In genomic region chr8:123634395-123635131, GRCm38 (mm10) we compare ENCODE assay signal across 11 mouse cellular contexts. TPM values are rescaled to one million over a fixed set of nuclear protein-coding genes. Genes with fewer than 3 reads are reported as not detected.
DNase-seq lines count a peak whose midpoint lies in the region; ATAC-seq and TF ChIP-seq lines count a peak whose summit lies in the region.
"Had no signal": no experiment of that assay in that cellular context is flagged by ENCODE, and none has a peak within 500 bp of the region (broad histone marks: within the 10 kb centered on the region; RNA-seq: fewer than 3 reads in every experiment).

No protein-coding gene starts in this region.

- TF ChIP-seq CTCF in layer of hippocampus, adult 2 months (conservative IDR thresholded peaks at IDR 0.05): peak; percentile 60

- ATAC-seq in frontal cortex, adult (ENCODE audit: low TSS enrichment): peak; percentile 50; the same call in 1 of the 2 replicates

- peak overlapping the region; percentile 72; the same call in 1 of the 2 replicates for H3K27ac ChIP-seq in layer of hippocampus, adult 2 months
- H3K27ac ChIP-seq: limb, embryonic 12.5 days; lung, embryonic 15.5 days had no signal

- no peak for DNase-seq in frontal cortex, postnatal 25 days (ENCODE audit: low spot score in 2 of 2)
- DNase-seq in layer of hippocampus, adult 2 months (ENCODE audit: low spot score in 2 of 2): peak; percentile 8 to 26
- no peak for DNase-seq in layer of hippocampus, adult 9-10 months (ENCODE audit: low spot score)
- peak; percentile 69 for DNase-seq in MN1 (ENCODE audit: low spot score)
- DNase-seq in skeletal muscle tissue, adult 2 months (ENCODE audit: low read depth, low spot score): peak; percentile 29
- DNase-seq in layer of hippocampus, adult 11-12 months (ENCODE audit: low spot score): no peak
- DNase-seq in cerebellum, postnatal 14 days: no peak
- DNase-seq: midbrain, embryonic 14.5 days had no signal

- no peak overlapping the region for H3K4me3 ChIP-seq in layer of hippocampus, adult 2 months
- H3K4me3 ChIP-seq: limb, embryonic 12.5 days; lung, embryonic 15.5 days had no signal

RNA-seq across cellular contexts. Expression of gene Rhou, which starts 19.2 kb away (rescaled TPM):
- 10 to 100 TPM; 43.9 to 44.7 TPM for total RNA-seq in layer of hippocampus, adult 2 months (2021)

Comparison
In these comparisons a context has a peak if more than half of its experiments do, and no peak if none do; other contexts are left out.
1. DNase-seq: peak in layer of hippocampus, adult 2 months (2 of 2), MN1 (single experiment) and skeletal muscle tissue, adult 2 months (single experiment); none in frontal cortex, postnatal 25 days (0 of 2), layer of hippocampus, adult 9-10 months (single experiment), layer of hippocampus, adult 11-12 months (single experiment) and cerebellum, postnatal 14 days (0 of 2).